Mouse (Mus musculus) thymus, postnatal 36 days (tissue): ENCODE measurements around the gene Gm10719.
"Not testable (repeated sequence)": the region's sequence is repeated elsewhere in the genome, so short reads cannot be mapped to it uniquely, and the experiment has no call there.

Experiments used
- DNase-seq, 2 experiments: peaks; one replicate each; pipeline ENCODE4 v3.0.0; 2022; ENCODE audit warnings: mixed read lengths in 2 of 2

Gene Gm10719

DNA sequence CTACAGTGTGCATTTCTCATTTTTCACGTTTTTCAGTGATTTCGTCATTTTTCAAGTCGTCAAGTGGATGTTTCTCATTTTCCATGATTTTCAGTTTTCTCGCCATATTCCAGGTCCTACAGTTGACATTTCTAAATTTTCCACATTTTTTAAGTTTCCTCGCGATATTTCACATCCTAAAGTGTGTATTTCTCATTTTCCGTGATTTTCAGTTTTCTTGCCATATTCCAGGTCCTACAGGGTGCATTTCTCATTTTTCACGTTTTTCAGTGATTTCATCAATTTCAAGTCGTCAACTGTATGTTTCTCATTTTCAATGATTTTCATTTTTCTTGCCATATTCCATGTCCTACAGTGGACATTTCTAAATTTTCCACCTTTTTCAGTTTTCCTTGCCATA is at the start of gene Gm10719:
Gene Gm10719 (plus strand): TSS at position 301 of the 400 bp plus-strand sequence.
- DNase-seq = not testable (repeated sequence)

DNA sequence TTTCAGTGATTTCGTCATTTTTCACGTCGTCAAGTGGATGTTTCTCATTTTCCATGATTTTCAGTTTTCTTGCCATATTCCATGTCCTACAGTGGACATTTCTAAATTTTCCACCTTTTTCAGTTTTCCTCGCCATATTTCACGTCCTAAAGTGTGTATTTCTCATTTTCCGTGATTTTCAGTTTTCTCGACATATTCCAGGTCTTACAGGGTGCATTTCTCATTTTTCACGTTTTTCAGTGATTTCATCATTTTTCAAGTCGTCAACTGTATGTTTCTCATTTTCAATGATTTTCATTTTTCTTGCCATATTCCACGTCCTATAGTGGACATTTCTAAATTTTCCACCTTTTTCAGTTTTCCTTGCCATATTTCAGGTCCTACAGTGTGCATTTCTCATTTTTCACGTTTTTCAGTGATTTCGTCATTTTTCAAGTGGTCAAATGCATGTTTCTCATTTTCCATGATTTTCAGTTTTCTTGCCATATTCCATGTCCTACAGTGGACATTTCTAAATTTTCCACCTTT is 16.7 kb upstream of the Gm10719 start, which contains the start of gene Gm10722:
Gene Gm10722 (plus strand): TSS at position 478 of the 528 bp plus-strand sequence.
- DNase-seq = not testable (repeated sequence)

DNA sequence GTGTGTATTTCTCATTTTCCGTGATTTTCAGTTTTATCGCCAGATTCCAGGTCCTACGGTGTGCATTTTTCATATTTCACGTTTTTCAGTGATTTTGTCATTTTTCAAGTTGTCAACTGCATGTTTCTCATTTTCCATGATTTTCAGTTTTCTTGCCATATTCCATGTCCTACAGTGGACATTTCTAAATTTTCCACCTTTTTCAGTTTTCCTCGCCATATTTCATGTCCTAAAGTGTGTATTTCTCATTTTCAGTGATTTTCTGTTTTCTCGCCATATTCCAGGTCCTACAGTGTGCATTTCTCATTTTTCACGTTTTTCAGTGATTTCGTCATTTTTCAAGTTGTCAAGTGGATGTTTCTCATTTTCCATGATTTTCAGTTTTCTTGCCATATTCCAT is 16.2 kb upstream of the Gm10719 start:
- not testable (repeated sequence) for DNase-seq

DNA sequence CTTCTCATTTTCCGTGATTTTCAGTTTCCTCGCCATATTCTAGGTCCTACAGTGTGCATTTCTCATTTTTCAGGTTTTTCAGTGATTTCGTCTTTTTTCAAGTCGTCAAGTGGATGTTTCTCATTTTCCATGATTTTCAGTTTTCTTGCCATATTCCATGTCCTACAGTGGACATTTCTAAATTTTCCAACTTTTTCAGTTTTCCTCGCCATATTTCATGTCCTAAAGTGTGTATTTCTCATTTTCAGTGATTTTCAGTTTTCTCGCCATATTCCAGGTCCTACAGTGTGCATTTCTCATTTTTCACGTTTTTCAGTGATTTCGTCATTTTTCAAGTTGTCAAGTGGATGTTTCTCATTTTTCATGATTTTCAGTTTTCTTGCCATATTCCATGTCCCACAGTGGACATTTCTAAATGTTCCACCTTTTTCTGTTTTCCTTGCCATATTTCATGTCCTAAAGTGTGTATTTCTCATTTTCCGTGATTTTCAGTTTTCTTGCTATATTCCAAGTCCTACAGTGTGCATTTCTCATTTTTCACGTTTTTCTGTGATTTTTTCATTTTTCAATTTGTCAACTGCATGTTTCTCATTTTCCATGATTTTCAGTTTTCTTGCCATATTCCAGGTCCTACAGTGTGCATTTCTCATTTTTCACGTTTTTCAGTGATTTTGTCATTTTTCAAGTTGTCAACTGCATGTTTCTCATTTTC is 15.1 kb upstream of the Gm10719 start:
- DNase-seq = peak; percentile 15 to 52

DNA sequence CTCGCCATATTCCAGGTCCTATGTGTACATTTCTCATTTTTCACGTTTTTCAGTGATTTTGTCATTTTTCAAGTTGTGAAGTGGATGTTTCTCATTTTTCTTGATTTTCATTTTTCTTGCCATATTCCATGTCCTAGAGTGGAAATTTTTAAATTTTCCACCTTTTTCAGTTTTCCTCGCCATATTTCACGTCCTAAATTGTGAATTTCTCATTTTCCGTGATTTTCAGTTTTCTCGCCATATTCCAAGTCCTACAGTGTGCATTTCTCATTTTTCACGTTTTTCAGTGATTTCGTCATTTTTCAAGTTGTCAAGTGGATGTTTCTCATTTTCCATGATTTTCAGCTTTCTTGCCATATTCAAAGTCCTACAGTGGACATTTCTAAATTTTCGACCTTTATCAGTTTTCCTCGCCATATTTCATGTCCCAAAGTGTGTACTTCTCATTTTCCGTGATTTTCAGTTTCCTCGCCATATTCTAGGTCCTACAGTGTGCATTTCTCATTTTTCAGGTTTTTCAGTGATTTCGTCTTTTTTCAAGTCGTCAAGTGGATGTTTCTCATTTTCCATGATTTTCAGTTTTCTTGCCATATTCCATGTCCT is 14.3 kb upstream of the Gm10719 start, which contains the start of gene Gm11168:
Gene Gm11168 (plus strand): TSS at position 553 of the 603 bp plus-strand sequence.
- not testable (repeated sequence) for DNase-seq

DNA sequence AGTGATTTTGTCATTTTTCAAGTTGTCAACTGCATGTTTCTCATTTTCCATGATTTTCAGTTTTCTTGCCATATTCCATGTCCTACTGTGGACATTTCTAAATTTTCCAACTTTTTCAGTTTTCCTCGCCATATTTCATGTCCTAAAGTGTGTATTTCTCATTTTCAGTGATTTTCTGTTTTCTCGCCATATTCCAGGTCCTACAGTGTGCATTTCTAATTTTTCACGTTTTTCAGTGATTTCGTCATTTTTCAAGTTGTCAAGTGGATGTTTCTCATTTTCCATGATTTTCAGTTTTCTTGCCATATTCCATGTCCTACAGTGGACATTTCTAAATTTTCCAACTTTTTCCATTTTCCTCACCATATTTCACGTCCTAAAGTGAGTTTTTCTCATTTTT is 11.0 kb upstream of the Gm10719 start:
- not testable (repeated sequence) for DNase-seq

DNA sequence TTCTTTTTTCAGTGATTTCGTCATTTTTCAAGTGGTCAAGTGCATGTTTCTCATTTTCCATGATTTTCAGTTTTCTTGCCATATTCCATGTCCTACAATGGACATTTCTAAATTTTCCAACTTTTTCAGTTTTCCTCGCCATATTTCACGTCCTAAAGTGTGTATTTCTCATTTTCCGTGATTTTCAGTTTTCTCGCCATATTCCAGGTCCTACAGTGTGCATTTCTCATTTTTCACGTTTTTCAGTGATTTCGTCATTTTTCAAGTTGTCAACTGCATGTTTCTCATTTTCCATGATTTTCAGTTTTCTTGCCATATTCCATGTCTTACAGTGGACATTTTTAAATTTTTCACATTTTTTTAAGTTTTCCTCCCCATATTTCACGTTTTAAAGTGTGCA is 10.6 kb upstream of the Gm10719 start:
- peak; percentile 23 to 57 for DNase-seq

DNA sequence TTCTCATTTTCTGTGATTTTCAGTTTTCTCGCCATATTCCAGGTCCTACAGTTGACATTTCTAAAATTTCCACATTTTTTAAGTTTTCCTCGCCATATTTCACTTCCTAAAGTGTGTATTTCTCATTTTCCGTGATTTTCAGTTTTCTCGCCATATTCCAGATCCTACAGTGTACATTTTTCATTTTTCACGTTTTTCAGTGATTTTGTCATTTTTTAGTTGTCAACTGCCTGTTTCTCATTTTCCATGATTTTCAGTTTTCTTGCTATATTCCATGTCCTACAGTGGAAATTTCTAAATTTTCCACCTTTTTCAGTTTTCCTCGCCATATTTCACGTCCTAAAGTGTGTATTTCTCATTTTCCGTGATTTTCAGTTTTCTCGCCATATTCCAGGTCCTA is 9.9 kb upstream of the Gm10719 start:
- DNase-seq = not testable (repeated sequence)

DNA sequence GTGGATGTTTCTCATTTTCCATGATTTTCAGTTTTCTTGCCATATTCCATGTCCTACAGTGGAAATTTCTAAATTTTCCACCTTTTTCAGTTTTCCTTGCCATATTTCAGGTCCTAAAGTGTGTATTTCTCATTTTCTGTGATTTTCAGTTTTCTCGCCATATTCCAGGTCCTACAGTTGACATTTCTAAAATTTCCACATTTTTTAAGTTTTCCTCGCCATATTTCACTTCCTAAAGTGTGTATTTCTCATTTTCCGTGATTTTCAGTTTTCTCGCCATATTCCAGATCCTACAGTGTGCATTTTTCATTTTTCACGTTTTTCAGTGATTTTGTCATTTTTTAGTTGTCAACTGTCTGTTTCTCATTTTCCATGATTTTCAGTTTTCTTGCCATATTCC is 7.9 kb upstream of the Gm10719 start:
- not testable (repeated sequence) for DNase-seq

DNA sequence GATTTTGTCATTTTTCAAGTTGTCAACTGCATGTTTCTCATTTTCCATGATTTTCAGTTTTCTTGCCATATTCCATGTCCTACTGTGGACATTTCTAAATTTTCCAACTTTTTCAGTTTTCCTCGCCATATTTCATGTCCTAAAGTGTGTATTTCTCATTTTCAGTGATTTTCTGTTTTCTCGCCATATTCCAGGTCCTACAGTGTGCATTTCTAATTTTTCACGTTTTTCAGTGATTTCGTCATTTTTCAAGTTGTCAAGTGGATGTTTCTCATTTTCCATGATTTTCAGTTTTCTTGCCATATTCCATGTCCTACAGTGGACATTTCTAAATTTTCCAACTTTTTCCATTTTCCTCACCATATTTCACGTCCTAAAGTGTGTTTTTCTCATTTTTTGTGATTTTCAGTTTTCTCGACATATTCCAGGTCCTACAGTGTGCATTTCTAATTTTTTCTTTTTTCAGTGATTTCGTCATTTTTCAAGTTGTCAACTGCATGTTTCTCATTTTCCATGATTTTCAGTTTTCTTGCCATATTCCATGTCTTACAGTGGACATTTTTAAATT is 5.1 kb upstream of the Gm10719 start:
- not testable (repeated sequence) for DNase-seq

DNA sequence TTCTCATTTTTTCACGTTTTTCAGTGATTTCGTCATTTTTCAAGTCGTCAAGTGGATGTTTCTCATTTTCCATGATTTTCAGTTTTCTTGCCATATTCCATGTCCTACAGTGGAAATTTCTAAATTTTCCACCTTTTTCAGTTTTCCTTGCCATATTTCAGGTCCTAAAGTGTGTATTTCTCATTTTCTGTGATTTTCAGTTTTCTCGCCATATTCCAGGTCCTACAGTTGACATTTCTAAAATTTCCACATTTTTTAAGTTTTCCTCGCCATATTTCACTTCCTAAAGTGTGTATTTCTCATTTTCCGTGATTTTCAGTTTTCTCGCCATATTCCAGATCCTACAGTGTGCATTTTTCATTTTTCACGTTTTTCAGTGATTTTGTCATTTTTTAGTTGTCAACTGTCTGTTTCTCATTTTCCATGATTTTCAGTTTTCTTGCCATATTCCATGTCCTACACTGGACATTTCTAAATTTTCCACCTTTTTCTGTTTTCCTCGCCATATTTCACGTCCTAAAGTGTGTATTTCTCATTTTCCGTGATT is 4.4 kb upstream of the Gm10719 start, which contains the start of gene Gm10721:
Gene Gm10721 (plus strand): TSS at position 408 of the 547 bp plus-strand sequence.
- DNase-seq = not testable (repeated sequence)

DNA sequence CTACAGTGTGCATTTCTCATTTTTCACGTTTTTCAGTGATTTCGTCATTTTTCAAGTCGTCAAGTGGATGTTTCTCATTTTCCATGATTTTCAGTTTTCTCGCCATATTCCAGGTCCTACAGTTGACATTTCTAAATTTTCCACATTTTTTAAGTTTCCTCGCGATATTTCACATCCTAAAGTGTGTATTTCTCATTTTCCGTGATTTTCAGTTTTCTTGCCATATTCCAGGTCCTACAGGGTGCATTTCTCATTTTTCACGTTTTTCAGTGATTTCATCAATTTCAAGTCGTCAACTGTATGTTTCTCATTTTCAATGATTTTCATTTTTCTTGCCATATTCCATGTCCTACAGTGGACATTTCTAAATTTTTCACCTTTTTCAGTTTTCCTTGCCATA is 1.9 kb upstream of the Gm10719 start, which contains the start of gene Gm10720:
Gene Gm10720 (plus strand): TSS at position 301 of the 400 bp plus-strand sequence.
- not testable (repeated sequence) for DNase-seq

DNA sequence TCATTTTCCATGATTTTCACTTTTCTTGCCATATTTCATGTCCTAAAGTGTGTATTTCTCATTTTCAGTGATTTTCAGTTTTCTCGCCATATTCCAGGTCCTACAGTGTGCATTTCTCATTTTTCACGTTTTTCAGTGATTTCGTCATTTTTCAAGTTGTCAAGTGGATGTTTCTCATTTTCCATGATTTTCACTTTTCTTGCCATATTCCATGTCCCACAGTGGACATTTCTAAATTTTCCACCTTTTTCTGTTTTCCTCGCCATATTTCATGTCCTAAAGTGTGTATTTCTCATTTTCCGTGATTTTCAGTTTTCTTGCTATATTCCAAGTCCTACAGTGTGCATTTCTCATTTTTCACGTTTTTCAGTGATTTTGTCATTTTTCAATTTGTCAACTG is 1.3 kb upstream of the Gm10719 start:
- DNase-seq = not testable (repeated sequence)

DNA sequence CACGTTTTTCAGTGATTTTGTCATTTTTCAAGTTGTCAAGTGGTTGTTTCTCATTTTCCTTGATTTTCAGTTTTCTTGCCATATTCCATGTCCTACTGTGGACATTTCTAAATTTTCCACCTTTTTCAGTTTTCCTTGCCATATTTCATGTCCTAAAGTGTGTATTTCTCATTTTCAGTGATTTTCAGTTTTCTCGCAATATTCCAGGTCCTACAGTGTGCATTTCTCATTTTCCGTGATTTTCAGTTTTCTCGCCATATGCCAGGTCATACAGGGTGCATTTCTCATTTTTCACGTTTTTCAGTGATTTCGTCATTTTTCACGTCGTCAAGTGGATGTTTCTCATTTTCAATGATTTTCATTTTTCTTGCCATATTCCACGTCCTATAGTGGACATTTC is 1.7 kb downstream of the Gm10719 start:
- peak; percentile 11 to 21 for DNase-seq

DNA sequence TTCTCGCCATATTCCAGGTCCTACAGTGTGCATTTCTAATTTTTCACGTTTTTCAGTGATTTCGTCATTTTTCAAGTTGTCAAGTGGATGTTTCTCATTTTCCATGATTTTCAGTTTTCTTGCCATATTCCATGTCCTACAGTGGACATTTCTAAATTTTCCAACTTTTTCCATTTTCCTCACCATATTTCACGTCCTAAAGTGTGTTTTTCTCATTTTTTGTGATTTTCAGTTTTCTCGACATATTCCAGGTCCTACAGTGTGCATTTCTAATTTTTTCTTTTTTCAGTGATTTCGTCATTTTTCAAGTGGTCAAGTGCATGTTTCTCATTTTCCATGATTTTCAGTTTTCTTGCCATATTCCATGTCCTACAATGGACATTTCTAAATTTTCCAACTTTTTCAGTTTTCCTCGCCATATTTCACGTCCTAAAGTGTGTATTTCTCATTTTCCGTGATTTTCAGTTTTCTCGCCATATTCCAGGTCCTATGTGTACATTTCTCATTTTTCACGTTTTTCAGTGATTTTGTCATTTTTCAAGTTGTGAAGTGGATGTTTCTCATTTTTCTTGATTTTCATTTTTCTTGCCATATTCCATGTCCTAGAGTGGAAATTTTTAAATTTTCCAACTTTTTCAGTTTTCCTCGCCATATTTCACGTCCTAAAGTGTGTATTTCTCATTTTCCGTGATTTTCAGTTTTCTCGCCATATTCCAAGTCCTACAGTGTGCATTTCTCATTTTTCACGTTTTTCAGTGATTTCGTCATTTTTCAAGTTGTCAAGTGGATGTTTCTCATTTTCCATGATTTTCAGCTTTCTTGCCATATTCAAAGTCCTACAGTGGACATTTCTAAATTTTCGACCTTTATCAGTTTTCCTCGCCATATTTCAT is 2.9 kb downstream of the Gm10719 start:
- DNase-seq = peak in 1 of 2 experiments; percentile 8

DNA sequence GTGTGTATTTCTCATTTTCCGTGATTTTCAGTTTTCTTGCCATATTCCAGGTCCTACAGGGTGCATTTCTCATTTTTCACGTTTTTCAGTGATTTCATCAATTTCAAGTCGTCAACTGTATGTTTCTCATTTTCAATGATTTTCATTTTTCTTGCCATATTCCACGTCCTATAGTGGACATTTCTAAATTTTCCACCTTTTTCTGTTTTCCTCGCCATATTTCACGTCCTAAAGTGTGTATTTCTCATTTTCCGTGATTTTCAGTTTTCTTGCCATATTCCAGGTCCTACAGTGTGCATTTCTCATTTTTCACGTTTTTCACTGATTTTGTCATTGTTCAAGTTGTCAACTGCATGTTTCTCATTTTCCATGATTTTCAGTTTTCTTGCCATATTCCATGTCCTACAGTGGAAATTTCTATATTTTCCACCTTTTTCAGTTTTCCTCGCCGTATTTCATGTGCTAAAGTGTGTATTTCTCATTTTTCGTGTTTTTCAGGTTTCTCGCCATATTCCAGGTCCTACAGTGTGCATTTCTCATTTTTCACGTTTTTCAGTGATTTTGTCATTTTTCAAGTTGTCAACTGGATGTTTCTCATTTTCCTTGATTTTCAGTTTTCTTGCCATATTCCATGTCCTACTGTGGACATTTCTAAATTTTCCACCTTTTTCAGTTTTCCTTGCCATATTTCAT is 5.3 kb downstream of the Gm10719 start:
- not testable (repeated sequence) for DNase-seq

DNA sequence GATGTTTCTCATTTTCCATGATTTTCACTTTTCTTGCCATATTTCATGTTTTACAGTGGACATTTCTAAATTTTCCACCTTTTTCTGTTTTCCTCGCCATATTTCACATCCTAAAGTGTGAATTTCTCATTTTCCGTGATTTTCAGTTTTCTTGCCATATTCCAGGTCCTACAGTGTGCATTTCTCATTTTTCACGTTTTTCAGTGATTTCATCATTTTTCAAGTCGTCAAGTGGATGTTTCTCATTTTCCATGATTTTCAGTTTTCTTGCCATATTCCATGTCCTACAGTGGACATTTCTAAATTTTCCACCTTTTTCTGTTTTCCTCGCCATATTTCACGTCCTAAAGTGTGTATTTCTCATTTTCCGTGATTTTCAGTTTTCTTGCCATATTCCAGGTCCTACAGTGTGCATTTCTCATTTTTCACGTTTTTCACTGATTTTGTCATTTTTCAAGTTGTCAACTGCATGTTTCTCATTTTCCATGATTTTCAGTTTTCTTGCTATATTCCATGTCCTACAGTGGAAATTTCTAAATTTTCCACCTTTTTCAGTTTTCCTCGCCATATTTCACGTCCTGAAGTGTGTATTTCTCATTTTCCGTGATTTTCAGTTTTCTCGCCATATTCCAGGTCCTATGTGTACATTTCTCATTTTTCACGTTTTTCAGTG is 6.2 kb downstream of the Gm10719 start, which contains the start of gene Gm10718:
Gene Gm10718 (plus strand): TSS at position 236 of the 673 bp plus-strand sequence.
- not testable (repeated sequence) for DNase-seq

DNA sequence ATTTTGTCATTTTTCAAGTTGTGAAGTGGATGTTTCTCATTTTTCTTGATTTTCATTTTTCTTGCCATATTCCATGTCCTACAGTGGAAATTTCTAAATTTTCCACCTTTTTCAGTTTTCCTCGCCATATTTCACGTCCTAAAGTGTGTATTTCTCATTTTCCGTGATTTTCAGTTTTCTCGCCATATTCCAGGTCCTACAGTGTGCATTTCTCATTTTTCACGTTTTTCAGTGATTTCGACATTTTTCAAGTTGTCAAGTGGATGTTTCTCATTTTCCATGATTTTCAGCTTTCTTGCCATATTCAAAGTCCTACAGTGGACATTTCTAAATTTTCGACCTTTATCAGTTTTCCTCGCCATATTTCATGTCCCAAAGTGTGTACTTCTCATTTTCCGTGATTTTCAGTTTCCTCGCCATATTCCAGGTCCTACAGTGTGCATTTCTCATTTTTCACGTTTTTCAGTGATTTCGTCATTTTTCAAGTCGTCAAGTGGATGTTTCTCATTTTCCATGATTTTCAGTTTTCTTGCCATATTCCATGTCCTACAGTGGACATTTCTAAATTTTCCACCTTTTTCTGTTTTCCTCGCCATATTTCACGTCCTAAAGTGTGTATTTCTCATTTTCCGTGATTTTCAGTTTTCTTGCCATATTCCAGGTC is 6.9 kb downstream of the Gm10719 start:
- DNase-seq = peak; percentile 20 to 52

DNA sequence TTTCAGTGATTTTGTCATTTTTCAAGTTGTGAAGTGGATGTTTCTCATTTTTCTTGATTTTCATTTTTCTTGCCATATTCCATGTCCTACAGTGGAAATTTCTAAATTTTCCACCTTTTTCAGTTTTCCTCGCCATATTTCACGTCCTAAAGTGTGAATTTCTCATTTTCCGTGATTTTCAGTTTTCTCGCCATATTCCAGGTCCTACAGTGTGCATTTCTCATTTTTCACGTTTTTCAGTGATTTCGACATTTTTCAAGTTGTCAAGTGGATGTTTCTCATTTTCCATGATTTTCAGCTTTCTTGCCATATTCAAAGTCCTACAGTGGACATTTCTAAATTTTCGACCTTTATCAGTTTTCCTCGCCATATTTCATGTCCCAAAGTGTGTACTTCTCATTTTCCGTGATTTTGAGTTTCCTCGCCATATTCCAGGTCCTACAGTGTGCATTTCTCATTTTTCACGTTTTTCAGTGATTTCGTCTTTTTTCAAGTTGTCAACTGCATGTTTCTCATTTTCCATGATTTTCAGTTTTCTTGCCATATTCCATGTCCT is 7.8 kb downstream of the Gm10719 start, which contains the start of gene Gm10717:
Gene Gm10717 (plus strand): TSS at position 506 of the 556 bp plus-strand sequence.
- peak in 1 of 2 experiments; percentile 13 for DNase-seq
